Mouse (Mus musculus) heart, postnatal 0 days (tissue): Measurements from ENCODE around the gene Stil.
A peak's percentile ranks its signal among the peaks of the same experiment; 100 is the strongest.

ENCODE experiments used
- CTCF ChIP-seq: IDR thresholded peaks from 2 replicates; pipeline ENCODE4 v1.5.1; 2016; ENCODE audit warnings: antibody characterized with exemption, control low read depth, low read depth
- EP300 ChIP-seq: IDR thresholded peaks from 2 replicates; pipeline ENCODE4 v1.6.1; 2016; ENCODE audit warnings: antibody characterized with exemption, low read depth

DNA sequence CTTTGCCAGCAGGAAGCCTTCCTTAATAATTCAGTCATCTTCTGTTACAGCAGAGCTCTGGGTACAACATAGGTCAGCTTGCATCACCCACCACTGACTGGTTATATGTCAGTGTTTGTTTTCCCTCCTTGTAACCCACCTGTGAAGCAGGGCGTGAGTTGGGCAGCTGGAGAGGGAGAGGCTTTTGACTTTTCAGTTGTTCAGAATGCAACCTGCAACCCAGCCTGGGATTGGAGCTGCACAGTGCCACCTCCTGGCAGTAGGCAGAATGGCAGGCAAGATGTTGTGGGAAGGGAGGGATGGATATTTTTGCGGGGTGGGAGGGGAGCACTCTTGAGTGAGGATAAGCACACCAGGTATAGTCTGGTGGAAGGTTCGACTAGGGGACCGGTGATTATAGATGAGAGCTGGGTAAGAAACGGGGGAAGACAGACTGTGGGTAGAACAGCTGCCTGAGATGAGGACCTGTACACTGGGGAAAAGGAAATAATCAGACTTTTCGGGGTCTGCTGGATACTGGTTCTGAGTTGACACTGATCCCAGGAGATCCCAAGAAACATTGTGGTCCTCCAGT, 85.7 kb downstream of the Stil start:
- TF ChIP-seq CTCF: peak; percentile 96
- no peak for TF ChIP-seq EP300
